Mouse (Mus musculus): ENCODE measurements around the gene Asb9.

DNA sequence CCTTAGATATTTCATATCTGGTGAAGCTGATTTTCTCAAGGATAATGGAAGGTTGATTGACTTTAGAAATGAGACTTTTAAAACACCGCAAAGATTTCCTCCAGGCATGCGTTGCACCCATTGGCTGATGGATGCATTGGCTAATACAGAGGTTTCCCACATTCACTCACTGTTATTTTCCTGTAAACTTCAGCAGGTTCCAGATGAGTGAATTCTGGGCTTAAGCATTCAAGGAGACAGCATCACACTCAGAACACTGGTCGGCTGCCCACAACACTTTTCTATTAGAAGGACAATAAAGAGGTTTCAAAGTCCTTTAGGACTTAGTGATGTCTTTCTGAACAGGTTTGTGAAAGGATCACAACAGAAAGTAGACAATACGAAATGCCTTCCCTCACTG is 941 bp downstream of the Asb9 start:
- no peak for TF ChIP-seq CTCF (IDR thresholded peaks at IDR 0.05)
- TF ChIP-seq EP300 (IDR thresholded peaks at IDR 0.05; ENCODE audit: insufficient read depth, low read depth, low read length), result no peak
